Mouse (Mus musculus) stomach, embryonic 16.5 days (tissue): Measurements from ENCODE around the gene Map3k20. TPM values are rescaled to one million over a fixed set of nuclear protein-coding genes. Genes with fewer than 3 reads are reported as not detected.

Source experiments
- ATAC-seq: fragments of 200-750 bp; cut with Nextera tagmentation; 2 replicates; pipeline ENCODE4 v1.8.0; 2017; ENCODE audit warnings: moderate number of reproducible peaks, moderate TSS enrichment; ENCODE audit not compliant: insufficient read depth, low FRiP score
- H3K27ac ChIP-seq: fragments of 300-500 bp; sonication (generic); 2 replicates; pipeline ENCODE4 v1.5.1; 2014; ENCODE audit warnings: low read length
- H3K27me3 ChIP-seq: fragments of 300-500 bp; sonication (generic); 2 replicates; pipeline ENCODE4 v1.6.1; 2014; ENCODE audit warnings: low read length, control low read depth, mixed read lengths; ENCODE audit not compliant: control insufficient read depth, insufficient read depth
- H3K36me3 ChIP-seq: fragments of 300-500 bp; sonication (generic); 2 replicates; pipeline ENCODE4 v1.6.1; 2014; ENCODE audit warnings: low read length; ENCODE audit not compliant: control insufficient read depth, insufficient read depth
- H3K4me1 ChIP-seq: fragments of 300-500 bp; sonication (generic); 2 replicates; pipeline ENCODE4 v1.6.1; 2014; ENCODE audit warnings: low read length, control low read depth, mixed read lengths; ENCODE audit not compliant: control insufficient read depth, insufficient read depth
- H3K4me2 ChIP-seq: fragments of 300-500 bp; sonication (generic); 2 replicates; pipeline ENCODE4 v1.6.1; 2014; ENCODE audit warnings: low read depth, low read length, mixed read lengths
- H3K4me3 ChIP-seq: fragments of 300-500 bp; sonication (generic); replicated peaks from 2 replicates; pipeline ENCODE4 v1.5.1; 2014; ENCODE audit warnings: mild to moderate bottlenecking, low read length
- H3K9ac ChIP-seq: fragments of 300-500 bp; sonication (generic); 2 replicates; pipeline ENCODE4 v1.6.1; 2014; ENCODE audit warnings: low read length
- H3K9me3 ChIP-seq: fragments of 300-500 bp; sonication (generic); replicated peaks from 2 replicates; pipeline ENCODE4 v1.6.1; 2016; ENCODE audit warnings: low read length, control low read depth; ENCODE audit not compliant: control insufficient read depth
- WGBS: fragments of 180-500 bp; shearing (Covaris S2); extraction: QIAGEN DNeasy Blood & Tissue Kit; methylation state at CpG from one replicate; pipeline ENCODE4 v1.1.7; 2014; 5-methylcytosine and 5-hydroxymethylcytosine counted together
- polyA plus RNA-seq: library from polyadenylated mRNA; unstranded; fragments of >200 nt; fragmentation: Nextera tagmentation; extraction: Ambion mirVana; gene quantifications from 2 replicates; pipeline ENCODE4 v1.2.1, GENCODE M21; 2015

Gene Map3k20
- 24.6 and 25.0 TPM in 2 replicates for polyA plus RNA-seq

DNA sequence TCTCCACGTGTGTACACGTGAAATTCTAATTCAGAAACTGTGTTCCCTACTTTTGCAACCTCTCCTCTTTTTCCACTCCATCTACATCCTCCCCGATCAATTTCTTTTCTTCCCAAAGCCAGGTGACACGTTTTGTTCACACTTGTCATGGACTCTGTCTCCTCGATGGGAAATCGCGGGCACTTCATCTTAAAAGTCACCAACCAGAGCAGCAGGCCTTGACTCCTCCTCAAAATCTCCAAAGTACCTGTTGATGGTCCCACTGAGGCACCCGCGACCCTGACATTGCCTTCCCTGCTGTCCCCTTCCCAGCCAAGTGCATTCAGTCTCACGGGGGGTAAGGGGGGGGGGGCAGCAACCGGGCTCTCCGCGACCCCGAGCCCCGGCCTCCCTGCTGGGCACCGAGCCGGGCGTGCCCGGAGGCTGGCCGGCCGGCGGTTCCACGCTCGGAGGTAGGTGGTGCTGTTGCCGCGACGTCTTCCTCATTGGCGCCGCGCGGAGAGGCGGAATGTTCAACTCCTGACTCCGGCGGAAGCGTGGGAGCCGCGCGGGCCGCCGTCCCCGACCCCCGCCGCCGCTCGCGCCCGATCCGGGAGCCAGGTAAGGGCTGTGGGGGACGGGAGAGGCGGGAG is at the start of gene Map3k20:
TSS of gene Map3k20 (plus strand) at position 382 of the 632 bp plus-strand sequence.
- H3K36me3 ChIP-seq, result no peaks in the 10 kb centered on the region
- H3K27me3 ChIP-seq, result no peaks in the 10 kb centered on the region
- H3K4me2 ChIP-seq, result peak within 1 kb of the TSS; percentile 65
- peak within 1 kb of the TSS; percentile 98 for H3K9ac ChIP-seq
- peak; percentile 88 for ATAC-seq
- H3K9me3 ChIP-seq, result no peaks in the 10 kb centered on the region
- H3K4me1 ChIP-seq, result peaks cover 12% of the 10 kb centered on the region
- 2% methylated on average over 50 of the region's 50 CpGs for WGBS
- H3K27ac ChIP-seq, result peak within 1 kb of the TSS; percentile 69
- peak within 1 kb of the TSS; percentile 86 for H3K4me3 ChIP-seq

DNA sequence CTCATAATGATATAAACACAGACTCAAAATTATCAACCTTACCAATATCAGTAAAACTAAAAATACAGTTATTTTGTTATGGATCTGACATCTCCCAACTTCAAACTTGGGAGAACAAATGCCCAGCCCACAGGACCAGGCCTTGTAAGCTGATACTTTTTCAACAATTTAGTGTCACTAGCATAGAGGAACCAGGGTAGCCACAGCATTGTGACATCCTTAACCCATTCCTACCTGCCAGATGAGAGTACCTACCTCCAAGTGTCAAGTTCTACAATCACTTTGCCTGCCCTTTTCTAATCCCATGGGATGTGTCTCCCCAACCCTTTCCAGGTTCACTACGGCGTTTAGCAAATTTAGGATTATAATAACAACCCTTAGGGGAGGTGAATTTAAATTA is 47.0 kb upstream of the Map3k20 start:
- 85% methylated on average over 2 of the region's 2 CpGs for WGBS
- no peaks in the 10 kb centered on the region for H3K36me3 ChIP-seq
- H3K9me3 ChIP-seq, result no peaks in the 10 kb centered on the region
- no peaks in the 10 kb centered on the region for H3K27me3 ChIP-seq
- no peak overlapping the region for H3K9ac ChIP-seq
- no peak for ATAC-seq
- no peak overlapping the region for H3K4me2 ChIP-seq
- H3K4me1 ChIP-seq, result peaks cover 11% of the 10 kb centered on the region; the same call in 1 of the 2 replicates
- no peak overlapping the region for H3K4me3 ChIP-seq
- H3K27ac ChIP-seq, result no peak overlapping the region

DNA sequence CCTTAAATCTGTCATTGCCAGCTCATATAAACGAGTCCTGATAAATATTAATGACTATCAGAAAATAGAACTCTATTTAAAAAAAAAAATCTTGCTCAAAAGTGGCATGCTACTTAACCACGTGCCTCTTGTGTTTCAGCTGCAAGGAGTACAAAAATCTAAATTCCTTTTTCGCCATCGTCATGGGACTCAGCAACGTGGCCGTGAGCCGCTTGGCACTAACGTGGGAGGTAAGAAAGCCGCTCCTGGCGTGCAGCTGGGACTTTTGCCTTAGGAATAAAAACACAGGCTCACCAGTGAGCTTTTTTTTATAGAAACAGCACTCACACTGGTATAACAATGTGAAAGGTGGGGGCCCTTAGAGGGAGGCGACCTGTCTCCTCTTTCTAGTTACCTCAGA is 46.5 kb upstream of the Map3k20 start:
- H3K27ac ChIP-seq, result no peak overlapping the region
- ATAC-seq, result no peak
- H3K36me3 ChIP-seq, result no peaks in the 10 kb centered on the region
- H3K4me1 ChIP-seq, result peaks cover 11% of the 10 kb centered on the region; the same call in 1 of the 2 replicates
- 75% methylated on average over 11 of the region's 11 CpGs for WGBS
- H3K4me2 ChIP-seq, result no peak overlapping the region
- no peak overlapping the region for H3K4me3 ChIP-seq
- no peak overlapping the region for H3K9ac ChIP-seq
- no peaks in the 10 kb centered on the region for H3K9me3 ChIP-seq
- H3K27me3 ChIP-seq, result no peaks in the 10 kb centered on the region

- Histone ChIP-seq H3K4me2 (no peak overlapping the region), H3K9ac (no peak overlapping the region), H3K36me3 (no peaks in the 10 kb centered on the region), H3K27me3 (no peaks in the 10 kb centered on the region), H3K4me3 (no peak overlapping the region), H3K9me3 (no peaks in the 10 kb centered on the region), H3K27ac (no peak overlapping the region), H3K4me1 (peaks cover 11% of the 10 kb centered on the region; the same call in 1 of the 2 replicates)
- 72% methylated on average over 8 of the region's 8 CpGs for WGBS
- ATAC-seq, result no peak
These were observed 46.0 kb upstream of the Map3k20 start for GRCm38 (mm10) chr2:72239456-72239855.

DNA sequence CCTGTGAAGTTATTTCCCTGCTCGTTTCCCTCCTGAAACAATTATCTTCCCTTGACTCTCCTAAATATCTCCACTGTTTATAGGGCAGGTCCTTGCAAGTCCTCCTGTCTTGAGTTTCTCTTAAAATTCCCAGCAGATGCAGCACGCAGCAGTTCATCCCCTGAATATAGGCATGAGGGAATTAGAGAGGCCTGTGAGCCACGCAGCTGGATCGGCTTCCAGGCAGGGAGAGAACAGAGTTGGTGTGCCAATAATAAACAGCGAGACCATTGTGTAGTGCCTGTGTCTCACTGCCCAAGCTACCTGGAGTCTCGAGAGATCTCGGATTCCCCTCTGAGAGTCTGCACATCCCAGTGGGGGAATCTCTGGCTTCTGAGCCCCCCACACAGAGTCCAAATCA is 45.4 kb upstream of the Map3k20 start:
- Histone ChIP-seq H3K27ac (no peak overlapping the region; the same call in 1 of the 2 replicates), H3K4me1 (peaks cover 11% of the 10 kb centered on the region; the same call in 1 of the 2 replicates), H3K36me3 (no peaks in the 10 kb centered on the region), H3K4me3 (no peak overlapping the region), H3K4me2 (no peak overlapping the region), H3K9me3 (no peaks in the 10 kb centered on the region), H3K27me3 (no peaks in the 10 kb centered on the region), H3K9ac (no peak overlapping the region)
- 52% methylated on average over 7 of the region's 7 CpGs for WGBS
- ATAC-seq, result no peak

GRCm38 (mm10) chr2:72240691-72241090 is 44.7 kb upstream of the Map3k20 start:
- no peak overlapping the region for H3K27ac ChIP-seq
- H3K9me3 ChIP-seq, result no peaks in the 10 kb centered on the region
- 83% methylated on average over 7 of the region's 7 CpGs for WGBS
- no peak overlapping the region for H3K9ac ChIP-seq
- 0 out of 2 replicates have a peak, but pooled peaks cover 6% of the 10 kb centered on the region for H3K4me1 ChIP-seq
- H3K27me3 ChIP-seq, result no peaks in the 10 kb centered on the region
- H3K36me3 ChIP-seq, result no peaks in the 10 kb centered on the region
- H3K4me2 ChIP-seq, result no peak overlapping the region
- 0 out of 2 replicates have a peak, but pooled peaks have one; percentile 10 for ATAC-seq
- no peak overlapping the region for H3K4me3 ChIP-seq

DNA sequence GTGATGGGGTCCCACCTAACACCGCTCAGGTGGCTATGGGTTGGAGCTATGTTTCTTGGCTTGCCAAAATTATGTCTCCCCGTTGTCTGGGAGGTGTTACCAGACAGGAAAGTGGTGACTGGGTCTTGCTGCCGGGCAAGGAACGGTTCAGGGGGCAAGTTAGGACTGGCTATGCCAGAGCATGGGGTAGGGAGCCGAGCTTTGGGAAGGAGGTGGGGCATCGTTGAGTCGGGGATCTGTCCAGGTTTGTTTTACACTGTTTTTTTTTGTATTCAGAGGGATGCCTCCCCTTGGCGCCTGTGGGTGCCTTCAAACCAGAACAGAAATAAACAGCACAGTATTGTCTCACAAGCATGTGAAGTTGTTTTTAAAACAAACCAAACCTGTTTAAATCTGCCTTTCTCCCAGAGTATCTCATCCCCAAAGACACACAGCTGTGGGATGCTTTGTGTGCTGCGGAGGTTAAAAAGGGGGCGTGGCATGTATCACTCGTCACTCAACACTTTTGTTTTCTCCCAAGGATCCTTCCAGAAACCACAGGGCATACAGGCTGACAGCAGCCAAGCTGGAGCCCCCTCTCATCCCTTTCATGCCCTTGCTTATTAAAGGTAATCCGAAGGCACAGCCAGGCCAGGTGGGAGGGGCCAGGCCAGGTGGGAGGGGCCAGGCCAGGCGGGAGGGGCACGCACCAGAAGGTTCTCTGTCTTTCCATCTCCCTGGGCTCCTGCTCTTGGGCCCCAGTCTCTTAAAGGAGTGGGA is 43.5 kb upstream of the Map3k20 start:
- H3K36me3 ChIP-seq, result no peaks in the 10 kb centered on the region
- peak overlapping the region; percentile 27; the same call in 1 of the 2 replicates for H3K4me2 ChIP-seq
- no peak overlapping the region; the same call in 1 of the 2 replicates for H3K27ac ChIP-seq
- H3K9ac ChIP-seq, result peak overlapping the region; percentile 33; the same call in 1 of the 2 replicates
- 51% methylated on average over 14 of the region's 14 CpGs for WGBS
- no peaks in the 10 kb centered on the region for H3K9me3 ChIP-seq
- H3K4me1 ChIP-seq, result 0 out of 2 replicates have a peak, but pooled peaks cover 3% of the 10 kb centered on the region
- no peak for ATAC-seq
- peak overlapping the region; percentile 22 for H3K4me3 ChIP-seq
- H3K27me3 ChIP-seq, result no peaks in the 10 kb centered on the region

GRCm38 (mm10) chr2:72242910-72243675 is 42.3 kb upstream of the Map3k20 start:
- Histone ChIP-seq H3K4me3 (no peak overlapping the region), H3K36me3 (no peaks in the 10 kb centered on the region), H3K4me1 (0 out of 2 replicates have a peak, but pooled peaks cover 3% of the 10 kb centered on the region), H3K9ac (no peak overlapping the region), H3K27ac (no peak overlapping the region), H3K9me3 (no peaks in the 10 kb centered on the region), H3K27me3 (no peaks in the 10 kb centered on the region), H3K4me2 (no peak overlapping the region)
- ATAC-seq, result no peak
- WGBS, result 64% methylated on average over 12 of the region's 12 CpGs
